ENCODE assay signal across 23 mouse cellular contexts in the genomic region with DNA sequence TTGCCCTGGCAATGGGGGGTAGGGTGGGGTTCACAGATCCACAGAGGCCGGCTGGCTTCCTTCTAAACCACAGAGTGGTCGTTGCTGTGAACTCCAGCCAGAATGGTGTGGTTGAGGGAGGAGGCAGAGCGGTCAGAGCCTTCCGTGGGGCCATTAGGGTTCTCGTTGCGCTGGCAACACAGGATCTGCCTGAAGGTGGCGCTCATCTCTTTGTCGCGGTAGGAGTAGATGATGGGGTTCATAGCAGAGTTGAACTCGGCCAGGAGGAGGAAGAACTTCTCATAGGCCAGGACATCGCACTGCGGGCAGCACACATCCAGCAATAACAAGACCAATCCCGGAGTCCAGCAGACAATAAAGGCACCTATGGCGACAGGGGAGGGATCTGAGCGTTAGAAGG.
DNase-seq lines count a peak whose midpoint lies in the region; ATAC-seq and TF ChIP-seq lines count a peak whose summit lies in the region.
"Had no signal": no experiment of that assay in that cellular context is flagged by ENCODE, and none has a peak within 500 bp of the region (broad histone marks: within the 10 kb centered on the region; RNA-seq: fewer than 3 reads in every experiment).

No protein-coding gene starts in this region.

- H3K4me1 ChIP-seq in lung, postnatal 0 days (ENCODE audit: insufficient read depth, low read depth, low read length), result no peaks in the 10 kb centered on the region
- no peaks in the 10 kb centered on the region for H3K4me1 ChIP-seq in lung, adult 2 months (ENCODE audit: control insufficient read depth, insufficient read depth, low read length)
- H3K4me1 ChIP-seq: heart, embryonic 13.5 days; intestine, embryonic 15.5 days; liver, embryonic 15.5 days; neural tube, embryonic 15.5 days; stomach, embryonic 15.5 days had no signal

- H3K27me3 ChIP-seq in lung, postnatal 0 days (replicated peaks; ENCODE audit: insufficient read depth, low read length), result no peaks in the 10 kb centered on the region
- H3K27me3 ChIP-seq: heart, embryonic 13.5 days; intestine, embryonic 15.5 days; liver, embryonic 15.5 days; neural tube, embryonic 15.5 days; stomach, embryonic 15.5 days had no signal

- no peak overlapping the region for H3K4me3 ChIP-seq in gastrocnemius, adult 2 months
- H3K4me3 ChIP-seq in lung, postnatal 0 days (ENCODE audit: low read depth, low read length), result no peak overlapping the region
- H3K4me3 ChIP-seq in lung, adult 2 months (replicated peaks; ENCODE audit: extremely low read depth, low read depth, low read length), result no peak overlapping the region
- H3K4me3 ChIP-seq: heart, embryonic 13.5 days; hindbrain, embryonic 10.5 days; intestine, embryonic 15.5 days; liver, embryonic 15.5 days; neural tube, embryonic 15.5 days; stomach, embryonic 15.5 days had no signal

- TF ChIP-seq CTCF in gastrocnemius, adult 2 months (IDR thresholded peaks at IDR 0.05), result no peak
- peak; percentile 38 for TF ChIP-seq CTCF in lung, postnatal 0 days (IDR thresholded peaks at IDR 0.05)
- TF ChIP-seq CTCF in lung, adult 2 months (IDR thresholded peaks at IDR 0.05; ENCODE audit: insufficient read depth, low read length), result no peak

- ATAC-seq in lung, postnatal 0 days, result no peak
- ATAC-seq: forebrain, embryonic 14.5 days; intestine, embryonic 15.5 days had no signal

- WGBS in lung, postnatal 0 days, result 88% methylated on average over 15 of the region's 15 CpGs
- 82% methylated on average over 15 of the region's 15 CpGs for WGBS in lung, adult 2 months

- H3K27ac ChIP-seq in gastrocnemius, adult 2 months, result no peak overlapping the region
- no peak overlapping the region for H3K27ac ChIP-seq in lung, postnatal 0 days (ENCODE audit: low read length)
- H3K27ac ChIP-seq: heart, embryonic 13.5 days; hindbrain, embryonic 10.5 days; intestine, embryonic 15.5 days; liver, embryonic 15.5 days; neural tube, embryonic 15.5 days; stomach, embryonic 15.5 days had no signal

- H3K36me3 ChIP-seq in lung, postnatal 0 days (ENCODE audit: insufficient read depth, low read length), result 0 out of 2 replicates have a peak, but pooled peaks cover 3% of the 10 kb centered on the region
- H3K36me3 ChIP-seq: heart, embryonic 13.5 days; liver, embryonic 15.5 days; neural tube, embryonic 15.5 days had no signal

- H3K4me2 ChIP-seq in lung, postnatal 0 days (replicated peaks; ENCODE audit: low read depth, low read length), result no peak overlapping the region
- H3K4me2 ChIP-seq: heart, embryonic 13.5 days; intestine, embryonic 15.5 days; liver, embryonic 15.5 days; midbrain, embryonic 11.5 days; neural tube, embryonic 15.5 days; stomach, embryonic 15.5 days had no signal

- no peak overlapping the region for H3K9ac ChIP-seq in lung, postnatal 0 days (replicated peaks; ENCODE audit: low read depth)
- H3K9ac ChIP-seq: heart, embryonic 13.5 days; intestine, embryonic 15.5 days; liver, embryonic 15.5 days; neural tube, embryonic 15.5 days; stomach, embryonic 15.5 days had no signal

- DNase-seq in gastrocnemius, adult 2 months, result peak; percentile 30
- DNase-seq in gastrocnemius, adult 18-20 months (ENCODE audit: low spot score), result no peak
- no peak for DNase-seq in lung, postnatal 0 days (ENCODE audit: low spot score)
- no peak for DNase-seq in lung, adult 2 months
- DNase-seq in WW6 (ENCODE audit: low read depth, low spot score), result peak; percentile 36
- no peak for DNase-seq in ovary, postnatal 36 days (ENCODE audit: low spot score)
- no peak for DNase-seq in layer of hippocampus, adult 11-12 months (ENCODE audit: low spot score)
- DNase-seq: cerebellum, adult 11 months; gastrocnemius, postnatal 14 days; kidney, postnatal 14 days; layer of hippocampus, postnatal 36 days; lung, postnatal 36 days; right cerebral cortex, adult 18-20 months; spleen, adult 18-20 months; thymus, postnatal 36 days had no signal

- no peaks in the 10 kb centered on the region for H3K9me3 ChIP-seq in lung, postnatal 0 days (ENCODE audit: low read length)
- H3K9me3 ChIP-seq: heart, embryonic 13.5 days; hindbrain, embryonic 10.5 days; intestine, embryonic 15.5 days; liver, embryonic 15.5 days; neural tube, embryonic 15.5 days; stomach, embryonic 15.5 days had no signal

- intact Hi-C loops in gastrocnemius, adult 2 months (cut with DNase I), result no loop called here

- TF ChIP-seq POLR2A in lung, adult 2 months (IDR thresholded peaks at IDR 0.05; ENCODE audit: borderline replicate concordance, extremely low read depth, low read depth, low read length), result no peak

- TF ChIP-seq EP300 in lung, postnatal 0 days (IDR thresholded peaks at IDR 0.05), result no peak

Comparison
In these comparisons a context has a peak if more than half of its experiments do, and no peak if none do; other contexts are left out.
1. DNase-seq: peak in gastrocnemius, adult 2 months (single experiment) and WW6 (single experiment); none in gastrocnemius, adult 18-20 months (single experiment), lung, postnatal 0 days (single experiment), lung, adult 2 months (single experiment), ovary, postnatal 36 days (single experiment) and layer of hippocampus, adult 11-12 months (single experiment).